Mouse (Mus musculus): Measurements from ENCODE around the gene Smim11.

- TF ChIP-seq CTCF (IDR thresholded peaks at IDR 0.05 in 2 of 3, conservative IDR thresholded peaks at IDR 0.05 in 1 of 3; ENCODE audit: control insufficient read depth in 1 of 3, insufficient read depth in 1 of 3, low read depth in 2 of 3, low read length in 3 of 3, poor library complexity in 1 of 3, severe bottlenecking in 1 of 3), result no peak
- no peak for TF ChIP-seq RAD21 (IDR thresholded peaks at IDR 0.05; ENCODE audit: low read depth, low read length)
- TF ChIP-seq TCF12 (IDR thresholded peaks at IDR 0.05; ENCODE audit: low read depth, low read length), result no peak
- no peak for TF ChIP-seq MXI1 (IDR thresholded peaks at IDR 0.05; ENCODE audit: low read depth, low read length)
- TF ChIP-seq POLR2AphosphoS2 (IDR thresholded peaks at IDR 0.05; ENCODE audit: low read length), result no peak
- TF ChIP-seq USF1 (IDR thresholded peaks at IDR 0.05; ENCODE audit: low read depth, low read length), result no peak
- no peak for TF ChIP-seq EP300 (IDR thresholded peaks at IDR 0.05; ENCODE audit: low read depth in 1 of 2, low read length in 2 of 2)
- TF ChIP-seq POLR2A (IDR thresholded peaks at IDR 0.05; ENCODE audit: control insufficient read depth in 1 of 2, insufficient read depth in 1 of 2, low read depth in 1 of 2, low read length in 2 of 2, poor library complexity in 1 of 2), result no peak
- no peak for TF ChIP-seq MAX (IDR thresholded peaks at IDR 0.05; ENCODE audit: low read length)
- TF ChIP-seq MAFK (IDR thresholded peaks at IDR 0.05; ENCODE audit: borderline replicate concordance, low read depth, low read length), result no peak
- no peak for TF ChIP-seq E2F4 (IDR thresholded peaks at IDR 0.05; ENCODE audit: borderline replicate concordance, low read depth, low read length)
- TF ChIP-seq MYC (IDR thresholded peaks at IDR 0.05; ENCODE audit: low read depth, low read length), result no peak
Observed at GRCm38 (mm10) chr16:92346297-92346916, 45.3 kb downstream of the Smim11 start.

Measured in MEL (cell line).